Mouse (Mus musculus) thymus, postnatal 0 days (tissue): ENCODE measurements at regions not wholly inside any gene's neighbourhood (a gene's known extent, or its start where the extent isn't known, plus 50 kb on each side); places are given as distances from the start of the nearest gene placed in this dataset.

Experiments
- DNase-seq: peaks from one replicate; pipeline ENCODE4 v3.0.0-alpha.2; 2015; ENCODE audit warnings: low spot score

DNA sequence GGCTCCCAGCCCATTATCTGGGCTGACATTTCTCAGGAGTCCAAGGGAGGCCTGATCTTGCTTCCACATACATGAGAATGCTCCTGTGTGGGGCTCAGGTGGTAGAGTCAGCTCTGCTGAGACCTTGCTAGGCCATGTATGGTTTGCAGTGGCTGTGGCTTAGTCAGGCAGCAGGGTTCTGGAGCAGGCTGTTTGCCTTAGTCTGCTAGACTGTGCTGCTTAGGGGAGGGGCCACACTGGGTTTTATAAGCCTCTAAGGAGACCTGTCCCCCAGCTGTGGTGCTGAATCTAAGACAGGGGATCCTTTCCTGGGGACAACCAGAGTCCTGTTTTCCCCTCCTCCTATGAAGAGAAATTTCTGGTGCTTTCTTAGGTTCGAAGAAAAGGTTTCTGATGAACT lies 199.4 kb upstream of the Slc30a5 start:
- DNase-seq = peak; percentile 4

DNA sequence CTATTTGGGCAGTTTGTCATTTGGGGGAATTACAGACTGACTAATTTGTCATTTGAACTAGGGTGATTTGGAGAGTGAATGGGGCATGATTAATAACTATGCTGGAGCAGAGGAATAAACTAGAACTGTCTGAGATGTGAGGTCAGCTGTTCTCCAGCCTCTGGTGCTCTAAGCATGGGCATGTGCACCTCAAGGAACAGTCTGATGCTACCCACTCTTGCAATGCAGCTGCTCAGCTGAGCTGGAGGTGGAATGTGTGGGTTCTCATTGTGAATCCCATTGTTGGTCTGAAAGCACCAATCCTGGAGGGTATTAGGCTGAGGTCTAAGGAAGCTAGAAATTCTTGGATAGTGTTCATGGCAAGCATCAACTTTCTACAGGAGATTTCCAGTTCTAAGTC lies 192.8 kb upstream of the Slc30a5 start:
- no peak for DNase-seq

DNA sequence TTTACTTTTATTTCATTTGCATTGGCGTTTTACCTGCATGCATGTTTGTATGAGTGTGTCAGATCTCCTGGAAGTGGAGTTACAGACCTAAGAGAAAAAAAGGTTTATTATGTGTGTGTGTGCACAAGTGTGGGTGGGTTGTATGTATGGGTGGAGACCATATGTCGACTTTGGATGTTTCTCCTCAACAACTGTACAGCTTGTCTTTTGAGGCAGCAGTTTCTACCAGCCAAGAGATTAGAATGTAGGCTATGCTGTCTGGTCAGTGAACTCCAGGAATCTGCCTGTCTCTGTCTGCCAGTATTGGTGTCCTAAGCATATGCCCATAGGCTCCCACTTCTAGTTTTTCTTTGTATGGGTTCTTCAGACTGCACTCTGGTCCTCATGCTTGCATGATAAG lies 192.3 kb upstream of the Slc30a5 start:
- DNase-seq = no peak

- DNase-seq = no peak
Measured at GRCm38 (mm10) chr13:101024971-101025370, 191.7 kb upstream of the Slc30a5 start.

GRCm38 (mm10) chr13:101019272-101019676 lies 186.0 kb upstream of the Slc30a5 start:
- no peak for DNase-seq

- DNase-seq = no peak
Measured at GRCm38 (mm10) chr13:101017041-101017440, 183.8 kb upstream of the Slc30a5 start.

- DNase-seq = no peak
Measured at GRCm38 (mm10) chr13:101016181-101016580, 183.0 kb upstream of the Slc30a5 start.

GRCm38 (mm10) chr13:101015435-101015834 lies 182.2 kb upstream of the Slc30a5 start:
- no peak for DNase-seq

DNA sequence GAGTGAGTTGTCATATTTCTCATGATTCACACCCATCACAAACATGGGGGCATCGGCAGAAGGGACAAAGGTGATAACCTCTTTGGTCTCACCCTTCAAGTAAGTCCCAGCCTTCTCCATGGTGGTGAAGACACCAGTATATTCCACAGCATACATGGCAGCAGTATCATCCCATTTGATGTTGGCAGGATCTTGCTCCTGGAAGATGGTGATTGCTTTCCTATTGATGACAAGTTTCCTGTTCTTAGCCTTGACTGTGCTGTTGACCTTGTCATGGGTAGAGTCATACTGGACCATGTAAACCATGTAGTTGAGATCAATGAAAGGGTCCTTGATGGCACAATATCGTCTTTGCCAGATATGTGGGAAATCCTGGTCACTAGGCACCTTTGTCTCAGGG lies 180.4 kb upstream of the Slc30a5 start:
- no peak for DNase-seq

GRCm38 (mm10) chr13:100990646-100991045 lies 157.4 kb upstream of the Slc30a5 start:
- no peak for DNase-seq

DNA sequence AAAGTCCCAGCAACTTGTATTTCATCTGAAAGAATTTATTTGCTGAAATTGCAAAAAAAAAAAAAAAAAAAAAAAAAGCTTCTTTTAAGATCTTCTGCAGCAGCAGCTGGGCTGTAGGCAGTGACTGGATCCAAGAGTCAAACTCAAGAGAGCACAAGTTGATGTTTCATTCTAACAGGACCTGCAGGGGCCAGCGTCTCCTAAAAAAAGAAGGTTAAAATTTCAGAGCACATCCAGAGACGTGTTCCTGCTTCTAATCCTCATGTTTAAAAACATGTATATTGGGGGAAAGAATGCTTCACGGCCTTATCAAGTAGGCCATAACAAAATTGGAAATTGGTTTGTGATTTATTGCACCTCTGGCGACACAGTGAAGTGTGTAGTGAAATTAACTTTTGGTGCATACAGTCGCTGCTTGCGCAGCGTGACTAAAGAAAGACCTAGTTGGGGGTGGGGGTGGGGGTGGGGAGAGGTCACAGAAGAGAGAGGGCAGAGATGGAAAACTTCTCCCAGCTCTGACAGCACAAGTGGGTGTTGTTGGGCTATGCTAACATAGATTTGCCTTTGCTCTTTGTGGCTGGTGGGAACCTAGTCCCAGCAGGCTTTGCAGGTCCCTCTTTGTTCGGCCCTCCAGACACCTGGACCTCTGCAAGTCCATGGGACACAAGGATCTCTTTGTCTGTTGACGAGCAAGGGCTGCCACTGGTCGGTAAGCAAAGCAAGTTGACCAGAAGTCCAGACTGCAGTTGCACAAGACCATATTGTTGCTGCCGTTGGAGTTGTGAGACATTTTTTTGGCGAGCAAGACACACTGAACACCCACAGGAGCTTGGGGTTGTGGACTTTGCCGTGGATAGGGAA lies 155.7 kb upstream of the Slc30a5 start:
- no peak for DNase-seq

GRCm38 (mm10) chr13:100988116-100988515 lies 154.9 kb upstream of the Slc30a5 start:
- DNase-seq = no peak

DNA sequence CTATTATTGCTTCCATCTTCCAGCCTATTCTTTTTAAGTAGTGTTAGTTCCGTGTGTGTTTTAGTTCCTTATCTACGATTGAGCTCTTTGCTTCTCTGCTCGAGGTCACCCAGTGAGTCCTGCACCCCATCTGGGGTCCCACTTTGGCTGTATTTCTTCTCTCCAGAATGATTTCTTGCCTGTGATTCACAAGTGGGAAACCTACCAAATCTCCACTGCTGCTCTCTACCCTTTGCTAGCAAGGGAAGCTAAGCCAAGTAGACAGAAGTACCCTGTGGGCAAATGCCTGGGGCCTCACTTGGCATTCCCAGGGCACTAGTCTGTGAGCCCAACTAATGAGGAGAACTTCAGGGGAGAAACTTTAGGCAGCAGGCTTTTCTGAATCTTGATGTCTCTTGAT lies 142.5 kb upstream of the Slc30a5 start:
- no peak for DNase-seq

DNA sequence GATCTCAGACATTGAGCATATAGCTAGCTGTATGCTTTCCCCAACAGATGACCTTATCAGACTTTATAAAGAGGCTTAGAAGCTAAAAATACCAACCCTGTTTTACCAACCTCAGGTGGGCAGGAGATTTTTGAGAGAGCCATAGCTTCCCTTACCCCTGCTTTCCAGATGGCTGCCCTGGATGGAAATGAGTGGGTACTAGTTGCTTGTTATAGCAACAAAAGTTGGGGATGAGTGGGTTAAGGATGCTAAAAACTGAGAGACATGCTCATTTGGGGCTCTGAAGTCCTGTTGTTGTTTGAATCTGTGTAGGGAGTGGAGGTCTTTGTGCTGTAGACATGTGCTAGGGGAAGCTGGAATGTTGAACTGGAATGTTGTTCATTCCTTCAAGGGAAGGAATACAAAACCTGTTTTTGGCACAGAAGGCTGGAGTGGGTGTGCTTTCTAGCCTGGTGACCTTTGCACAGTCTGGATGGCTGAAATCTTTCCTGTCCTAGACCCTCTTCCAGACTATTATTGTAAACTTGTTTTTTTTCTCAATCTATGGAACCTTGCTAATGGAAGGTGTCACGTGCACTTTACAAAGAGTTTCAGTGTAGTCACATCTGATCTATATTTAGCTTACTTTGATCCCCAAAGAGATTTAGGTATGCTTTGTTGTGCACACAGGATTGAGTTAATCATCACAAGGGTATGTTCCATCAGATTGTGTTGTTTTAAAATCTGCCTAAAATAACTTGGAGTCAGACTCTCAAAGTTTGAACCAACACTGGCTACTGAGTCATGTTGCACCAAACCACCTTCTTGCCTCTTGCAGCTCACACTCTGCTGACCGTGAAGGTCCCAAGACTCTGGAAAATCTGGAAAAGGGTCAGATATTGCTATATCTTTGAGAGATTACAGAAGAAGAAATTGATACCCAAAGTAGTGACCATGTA lies 138.1 kb upstream of the Slc30a5 start:
- DNase-seq = no peak

- no peak for DNase-seq
Measured at GRCm38 (mm10) chr13:100962811-100963540, 129.7 kb upstream of the Slc30a5 start.

DNA sequence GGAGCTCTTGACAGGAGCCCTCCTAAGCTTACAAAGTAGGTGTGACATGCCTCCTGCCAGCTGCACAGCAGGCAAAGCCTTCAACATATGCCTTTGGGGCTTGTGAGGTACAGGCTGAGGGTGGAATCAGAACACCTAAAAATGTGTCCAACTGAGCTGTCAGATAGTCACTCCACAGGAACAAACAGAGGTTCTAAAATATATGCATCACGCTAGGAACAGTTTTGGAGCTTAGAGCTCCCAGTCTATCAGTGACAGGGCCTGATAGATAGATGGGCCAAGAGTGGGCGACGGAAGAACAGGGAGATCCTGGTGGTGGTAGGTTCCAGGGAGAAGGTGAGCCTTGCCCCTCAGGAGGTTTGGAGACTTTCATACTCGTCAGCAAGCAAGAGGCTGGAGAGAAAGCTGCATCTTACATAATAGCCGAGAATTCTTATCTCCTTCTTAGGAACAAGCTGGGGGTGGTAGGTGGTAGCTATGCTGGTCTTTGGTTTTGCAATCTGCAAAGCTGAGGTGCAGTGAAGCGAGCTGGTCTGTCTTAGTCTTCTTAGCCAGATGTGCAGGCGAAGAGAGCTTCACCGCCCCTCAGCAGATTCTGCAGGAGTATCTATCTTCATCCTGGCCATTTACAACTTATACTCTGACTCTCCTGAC lies 121.5 kb upstream of the Slc30a5 start:
- DNase-seq = no peak

DNA sequence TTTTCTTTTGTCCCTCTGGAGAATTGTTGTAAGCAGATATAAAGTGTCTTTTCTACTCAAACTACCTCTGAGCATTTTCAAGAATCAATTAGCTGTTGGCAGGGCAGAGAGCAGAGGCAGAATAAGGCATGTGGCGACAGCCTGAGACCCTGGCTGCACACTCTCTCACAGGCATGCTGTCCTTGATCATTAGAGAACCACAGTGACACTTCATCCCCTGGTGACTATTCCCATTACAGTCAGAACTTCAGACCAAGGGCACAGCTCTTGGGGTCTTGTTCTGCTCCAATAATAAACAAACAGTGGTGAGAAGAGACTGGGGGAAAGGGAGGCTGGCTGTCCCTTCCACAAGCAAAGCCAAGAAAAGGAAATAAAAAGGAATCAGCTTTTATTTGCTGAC lies 120.9 kb upstream of the Slc30a5 start:
- no peak for DNase-seq

DNA sequence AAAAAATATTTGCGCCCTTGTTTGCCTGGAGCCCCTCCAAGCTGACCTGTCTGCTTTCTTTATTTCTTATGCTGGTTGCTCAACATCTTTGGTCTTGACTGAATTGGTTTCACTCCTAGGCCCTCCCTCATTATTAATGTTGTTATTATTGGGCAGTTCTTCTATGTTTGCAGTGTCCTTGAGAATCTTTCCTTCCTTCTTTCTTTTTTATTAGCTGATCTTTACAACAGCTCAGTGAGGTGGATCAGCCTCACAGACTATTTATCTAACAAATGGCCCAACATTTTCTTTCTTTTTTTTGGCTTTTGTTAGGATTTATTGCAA lies 117.9 kb upstream of the Slc30a5 start:
- DNase-seq = no peak

GRCm38 (mm10) chr13:100950348-100951184 lies 117.3 kb upstream of the Slc30a5 start:
- DNase-seq = no peak

DNA sequence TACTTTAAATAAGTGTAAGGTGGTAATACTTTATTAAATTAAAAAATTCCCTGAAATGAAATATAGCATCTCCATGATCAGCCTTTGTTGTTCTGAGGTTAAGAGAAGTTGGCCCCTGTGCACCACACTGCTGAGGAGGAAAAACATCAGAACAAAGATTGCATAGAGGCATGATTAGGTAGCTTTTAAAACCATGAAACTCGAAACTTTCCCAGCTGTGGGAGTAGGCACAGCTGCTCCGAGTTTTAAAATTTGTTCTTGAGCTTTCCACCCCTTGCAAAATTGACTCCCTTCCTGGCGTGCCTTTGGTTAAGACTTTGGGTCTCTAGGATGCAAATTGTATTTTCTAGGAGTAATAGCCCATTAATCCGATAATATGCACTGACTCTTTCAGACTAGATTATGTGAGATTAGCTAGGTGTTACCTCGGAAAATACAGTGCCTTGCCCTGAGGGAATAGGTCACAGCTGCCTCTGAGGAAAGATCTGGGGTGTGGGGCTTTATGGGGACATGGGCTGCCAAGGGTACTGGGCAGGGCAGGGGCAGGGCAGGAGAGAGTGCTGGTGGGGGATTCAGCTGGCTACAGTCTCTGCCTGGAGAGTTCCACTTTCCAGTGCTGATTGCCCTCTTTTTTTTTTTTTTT lies 110.1 kb upstream of the Slc30a5 start:
- no peak for DNase-seq
